Mouse (Mus musculus) adipocyte (in vitro differentiated cells): ENCODE measurements around the gene Sema6b.
A peak's percentile ranks its signal among the peaks of the same experiment; 100 is the strongest.

ENCODE experiments used
- DNase-seq: peaks from one replicate; pipeline ENCODE4 v3.0.0-alpha.2; 2016; ENCODE audit warnings: low spot score

Sema6b gene

DNA sequence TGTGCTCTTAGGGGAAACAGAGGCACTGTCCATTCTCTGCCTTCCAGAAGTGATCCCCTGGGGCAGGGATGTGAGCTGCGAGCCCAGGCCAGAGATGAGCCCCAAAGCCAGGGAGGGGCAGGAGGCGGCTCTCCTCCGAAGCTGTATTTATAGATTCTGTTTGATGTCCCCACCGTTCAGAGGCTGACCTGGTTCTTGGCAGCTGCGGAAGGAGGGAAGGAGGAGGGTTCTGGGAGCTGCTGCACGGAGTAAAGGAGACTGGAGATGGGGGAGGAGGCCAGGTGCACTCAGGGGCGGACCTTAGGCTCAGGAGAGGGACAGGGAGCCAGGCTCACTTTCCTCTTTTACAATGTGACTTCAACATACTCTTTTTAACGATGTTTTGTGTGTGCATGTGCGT is 6.0 kb upstream of the Sema6b start:
- no peak for DNase-seq

DNA sequence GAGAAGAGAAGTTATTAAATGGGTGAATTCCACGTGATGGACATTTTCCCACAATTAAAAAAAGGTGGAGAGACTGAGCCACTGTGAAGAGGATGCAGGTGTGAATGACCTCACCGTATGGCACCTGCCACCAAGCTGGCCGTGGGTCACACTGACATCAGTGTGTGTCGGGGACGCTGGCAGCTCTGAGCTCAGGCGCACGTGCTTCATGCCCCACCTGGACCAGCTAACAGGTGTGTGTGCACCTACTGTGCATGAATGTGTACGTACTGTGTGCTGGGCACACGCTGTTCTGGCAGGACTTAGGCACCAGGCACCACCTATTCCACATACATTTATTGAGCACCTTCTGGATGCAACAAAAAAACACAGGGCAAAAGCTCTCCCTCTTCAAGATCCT is 4.4 kb upstream of the Sema6b start:
- no peak for DNase-seq

DNA sequence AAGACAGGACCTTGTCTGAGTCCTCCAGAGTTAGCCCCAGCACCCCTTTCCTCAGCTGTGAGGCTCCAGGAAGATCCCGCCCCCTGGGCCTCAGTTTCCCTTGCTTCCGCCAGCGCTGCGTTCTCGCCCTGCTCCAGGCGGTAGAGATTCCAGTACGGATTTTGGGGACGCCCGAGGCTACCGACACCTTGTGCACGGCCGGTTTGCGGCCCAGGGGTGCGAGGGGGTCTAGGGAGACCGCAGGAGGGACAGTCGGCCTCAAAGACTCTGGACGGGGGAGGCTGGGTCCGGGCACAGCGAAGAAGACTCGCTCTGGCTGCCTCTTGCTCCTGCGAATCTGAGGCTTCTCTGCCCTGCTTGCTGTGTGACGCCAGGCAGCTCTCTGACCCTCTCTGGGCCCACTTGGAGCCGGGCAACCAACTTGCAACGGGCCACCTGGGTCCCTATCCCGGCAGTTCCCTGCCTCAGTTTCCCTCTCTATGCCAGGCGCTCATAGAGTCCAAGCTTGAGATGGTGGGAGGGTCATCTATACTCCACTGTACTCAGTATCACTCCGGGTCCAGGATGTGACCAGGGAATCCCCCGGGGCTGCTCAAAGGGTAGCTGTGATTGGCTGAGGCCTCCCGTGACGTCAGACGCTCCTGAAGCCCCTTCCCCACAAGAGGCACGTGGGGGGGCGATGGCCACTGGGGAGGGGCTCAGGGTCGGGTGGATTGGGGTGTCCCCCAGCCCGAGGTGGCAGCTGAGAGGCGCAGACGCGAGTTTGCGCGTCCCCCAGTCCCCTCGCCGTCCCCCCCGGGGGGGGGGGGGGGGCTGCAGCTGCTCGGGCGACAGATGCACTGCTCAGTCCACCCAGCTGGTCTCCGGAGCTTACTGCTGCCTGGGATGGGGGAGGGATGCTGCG is 1.8 kb upstream of the Sema6b start:
- no peak for DNase-seq

GRCm38 (mm10) chr17:56139355-56139754 is 788 bp downstream of the Sema6b start:
- no peak for DNase-seq

DNA sequence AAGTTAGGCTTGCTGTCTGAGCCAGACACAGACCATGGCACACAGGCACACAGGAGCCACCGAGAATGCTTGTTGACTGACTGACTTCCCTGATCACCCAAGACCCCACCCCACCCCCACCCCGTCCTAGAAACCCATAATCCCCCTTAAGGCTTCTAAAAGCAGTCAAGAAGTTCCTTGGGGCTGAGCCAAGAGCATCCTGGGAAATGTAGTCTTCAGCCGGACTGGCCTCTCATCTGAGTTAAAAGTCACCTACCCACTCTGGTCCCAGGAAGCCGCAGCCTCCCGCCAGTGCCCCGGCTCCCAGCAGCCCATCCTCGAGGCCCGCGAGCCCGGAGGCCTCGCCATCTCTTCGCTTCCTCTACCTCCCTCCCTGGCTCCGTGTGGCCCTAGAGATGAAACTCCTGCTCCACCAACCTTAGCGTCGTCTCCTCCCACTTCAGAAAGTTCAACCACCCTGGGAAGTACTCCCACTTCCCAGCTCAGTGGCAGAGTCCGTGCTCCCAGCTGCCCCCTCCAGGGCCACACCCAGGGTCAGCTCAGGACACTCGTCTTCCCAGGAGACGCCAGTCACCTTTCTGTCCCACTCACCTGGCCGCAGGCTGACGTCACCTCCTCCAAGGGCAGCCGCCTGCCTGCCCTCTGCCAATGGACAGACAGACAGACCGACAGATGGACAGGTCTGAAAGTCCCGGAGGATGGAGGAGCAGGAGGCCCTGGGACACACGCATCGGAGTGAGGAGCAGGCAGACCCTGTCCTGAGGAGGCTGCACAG is 2.1 kb downstream of the Sema6b start:
- no peak for DNase-seq

GRCm38 (mm10) chr17:56136558-56136957 is 3.6 kb downstream of the Sema6b start:
- no peak for DNase-seq

- peak; percentile 35 for DNase-seq
Observed at GRCm38 (mm10) chr17:56134463-56134971, 5.6 kb downstream of the Sema6b start.

GRCm38 (mm10) chr17:56133457-56134363 is 6.4 kb downstream of the Sema6b start:
- DNase-seq = no peak

GRCm38 (mm10) chr17:56132661-56133060 is 7.5 kb downstream of the Sema6b start:
- DNase-seq = peak; percentile 71

GRCm38 (mm10) chr17:56131814-56132213 is 8.3 kb downstream of the Sema6b start:
- DNase-seq = peak; percentile 78

GRCm38 (mm10) chr17:56131136-56131535 is 9.0 kb downstream of the Sema6b start:
- DNase-seq = no peak

DNA sequence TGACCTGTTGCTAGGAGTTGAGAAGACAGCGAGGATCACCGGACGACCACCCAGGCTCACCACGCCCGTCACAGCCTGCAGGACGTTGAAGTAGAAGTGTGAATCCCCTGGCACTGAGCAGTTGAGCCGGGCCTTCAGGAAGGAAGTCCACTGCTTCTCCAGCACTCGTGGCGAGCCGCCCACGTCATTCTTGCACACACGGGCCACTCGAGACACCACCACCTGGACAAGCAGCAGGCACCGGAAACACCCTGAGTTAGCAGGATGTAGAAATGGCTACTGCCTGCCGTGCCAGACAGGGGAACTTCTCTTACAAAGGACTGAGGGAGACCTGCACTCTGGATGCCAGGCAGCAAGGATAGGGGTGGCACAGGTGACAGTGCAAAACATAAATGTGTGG is 11.9 kb downstream of the Sema6b start:
- no peak for DNase-seq

- DNase-seq = no peak
Observed at GRCm38 (mm10) chr17:56126175-56126574, 14.0 kb downstream of the Sema6b start.

DNA sequence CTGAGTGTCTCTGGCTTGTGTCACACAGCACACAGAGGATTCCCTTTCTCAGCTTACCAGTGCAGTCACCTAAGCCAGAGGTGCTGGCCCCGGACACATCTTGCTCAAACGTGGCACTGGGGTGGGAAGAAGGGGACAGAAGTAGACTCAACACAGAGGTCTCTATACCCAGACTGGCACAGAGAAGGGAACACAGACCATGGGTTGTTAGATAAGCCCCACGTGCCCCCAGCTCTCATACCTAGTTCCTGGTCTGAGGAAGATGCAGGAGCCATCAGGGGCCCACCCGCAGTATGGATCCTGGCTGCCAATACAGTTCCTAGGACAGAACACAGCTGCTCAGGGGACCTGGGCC is 14.9 kb downstream of the Sema6b start:
- DNase-seq = no peak

GRCm38 (mm10) chr17:56124377-56125275 is 15.5 kb downstream of the Sema6b start:
- DNase-seq = peak; percentile 88

- no peak for DNase-seq
Observed at GRCm38 (mm10) chr17:56123681-56124340, 16.3 kb downstream of the Sema6b start.

- DNase-seq = no peak
Observed at GRCm38 (mm10) chr17:56123161-56123560, 17.0 kb downstream of the Sema6b start.

- peak; percentile 71 for DNase-seq
Observed at GRCm38 (mm10) chr17:56121826-56122225, 18.3 kb downstream of the Sema6b start, which contains the start of gene Lrg1. TSS of gene Lrg1 (minus strand) at chr17:56122001.

DNA sequence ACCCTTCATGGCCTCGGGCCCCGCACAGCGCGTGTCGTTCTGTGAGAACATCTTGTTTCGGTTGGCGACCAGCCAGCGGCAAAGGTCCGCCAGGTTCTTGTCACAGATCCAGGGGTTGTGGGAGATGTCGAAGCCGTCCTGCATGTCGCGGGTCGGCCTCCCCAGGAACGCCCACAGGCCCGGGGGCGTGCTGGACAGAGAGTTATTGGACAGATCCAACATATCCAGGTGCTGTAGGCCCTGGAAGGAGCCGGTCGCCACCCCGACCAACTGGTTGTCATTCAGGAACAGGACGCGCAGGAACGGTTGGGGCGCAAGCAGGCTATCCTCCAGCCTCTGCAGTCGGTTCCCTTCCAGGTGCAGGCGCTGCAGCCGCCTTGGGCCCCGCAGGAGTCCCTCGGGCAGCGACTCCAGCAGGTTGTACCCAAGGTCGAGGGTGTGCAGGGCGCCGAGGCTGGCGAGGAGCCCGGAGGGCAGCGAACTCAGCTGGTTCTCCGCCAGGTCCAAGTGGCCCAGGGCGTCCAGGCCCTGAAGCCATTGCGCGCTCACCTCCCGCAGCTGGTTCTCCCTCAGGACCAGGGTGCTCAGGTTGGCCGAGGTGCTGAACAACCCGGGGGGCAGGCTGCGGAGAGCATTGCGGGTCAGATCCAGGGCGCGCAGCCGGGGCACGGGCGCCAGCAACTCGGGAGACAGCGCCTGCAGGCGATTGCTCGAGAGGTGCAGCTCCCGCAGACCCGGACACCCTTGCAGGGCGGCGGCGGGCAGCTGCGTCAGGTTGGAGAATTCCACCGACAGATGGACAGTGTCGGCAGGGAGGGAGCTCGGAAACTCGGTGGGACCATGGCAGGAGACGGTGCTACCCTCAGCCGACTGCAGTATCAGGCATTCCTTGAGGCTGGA is 19.9 kb downstream of the Sema6b start:
- no peak for DNase-seq
